Mouse (Mus musculus) thymus, postnatal 25 days (tissue): ENCODE results near the gene Homer3.

Experiments
- DNase-seq: peaks from one replicate; pipeline ENCODE4 v3.0.0; 2022

The Homer3 gene

DNA sequence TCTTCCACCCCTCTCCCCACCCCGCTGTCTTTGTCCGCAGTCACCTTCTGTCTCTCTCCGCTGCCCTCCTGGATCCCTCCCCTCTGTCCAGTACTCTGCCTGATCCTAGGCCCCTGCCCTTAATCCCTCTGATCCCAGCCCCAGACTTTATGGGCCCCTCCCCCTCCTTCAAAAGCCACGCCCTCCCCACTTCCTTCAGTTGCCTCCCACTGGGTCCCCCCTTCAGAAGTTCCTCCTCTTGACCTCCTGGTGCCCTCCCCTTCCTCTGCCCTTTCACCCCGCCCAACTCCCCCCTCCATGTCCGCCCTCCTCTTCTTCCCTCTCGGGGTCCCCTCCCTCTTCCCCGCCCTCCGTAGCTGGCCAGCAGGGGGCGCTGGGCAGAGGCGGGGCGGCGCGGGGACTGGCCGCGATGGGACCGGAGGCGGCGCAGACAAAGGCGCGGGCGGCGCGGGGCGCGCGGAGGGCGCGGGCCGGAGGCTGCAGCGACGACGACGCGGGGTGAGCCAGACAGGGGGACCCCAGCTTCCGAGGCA, at the start of gene Homer3:
TSS of gene Homer3 (plus strand) at position 225 of the 533 bp plus-strand sequence.
- DNase-seq: peak; percentile 96

DNA sequence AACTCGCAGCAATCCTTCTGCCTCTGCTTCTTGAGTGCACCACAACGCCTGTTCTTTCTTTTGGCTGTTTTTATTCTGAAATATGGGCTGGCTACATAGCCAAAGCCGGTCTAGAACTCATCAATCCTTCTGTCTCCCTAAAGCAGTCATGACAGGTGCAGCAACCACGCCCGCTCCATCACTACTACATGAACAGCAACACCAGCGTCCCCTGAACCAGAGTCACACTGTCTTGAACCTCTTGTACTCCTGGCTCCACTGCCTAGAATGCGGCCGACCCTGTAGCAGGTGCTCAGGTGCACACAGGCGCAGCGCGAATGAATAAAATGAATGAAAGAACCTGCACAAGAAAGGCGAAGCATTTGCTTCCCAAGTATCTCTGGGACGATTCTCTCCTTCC, 49.0 kb upstream of the Homer3 start:
- DNase-seq: no peak

DNA sequence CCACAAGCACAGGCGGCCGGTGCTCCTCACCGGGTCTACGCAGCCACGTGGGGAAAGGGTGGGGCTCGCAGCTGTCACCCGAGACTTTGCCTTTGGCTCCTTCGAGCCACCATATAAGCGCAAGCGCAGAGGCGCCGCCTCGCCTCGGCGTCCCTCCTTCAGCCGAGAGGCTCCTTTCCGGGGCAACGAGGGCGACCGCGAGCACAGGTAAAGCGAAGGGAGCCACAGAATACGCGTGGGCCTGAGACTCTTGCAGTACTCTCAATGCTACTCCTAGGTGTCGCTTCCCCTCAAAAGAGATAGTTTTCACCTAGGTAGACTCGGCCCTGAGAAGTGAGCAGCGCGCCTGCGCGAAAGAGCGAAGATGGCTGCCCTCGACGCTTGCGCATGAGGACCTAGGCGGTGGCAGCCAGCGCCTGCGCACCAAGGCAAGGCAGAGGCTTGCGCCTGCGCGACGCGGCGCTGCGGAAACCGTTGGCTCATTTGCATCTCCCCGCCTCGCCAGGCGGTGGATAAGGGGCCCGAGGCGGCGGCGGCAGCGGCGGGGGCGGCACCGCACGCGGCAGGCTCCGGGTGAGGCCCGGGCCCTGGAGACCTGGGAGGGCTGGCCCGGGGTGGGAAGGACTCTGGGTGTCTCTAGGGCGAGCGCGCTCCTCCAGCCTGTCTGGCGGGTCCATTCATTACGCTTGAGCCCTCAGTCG, 48.4 kb upstream of the Homer3 start, which contains the start of the genes Sugp2 and Armc6:
TSS of gene Sugp2 (plus strand) at position 147 of the 701 bp plus-strand sequence.
TSS of gene Armc6 (minus strand) at position 387 of the 701 bp plus-strand sequence.
- DNase-seq: peak; percentile 96

DNA sequence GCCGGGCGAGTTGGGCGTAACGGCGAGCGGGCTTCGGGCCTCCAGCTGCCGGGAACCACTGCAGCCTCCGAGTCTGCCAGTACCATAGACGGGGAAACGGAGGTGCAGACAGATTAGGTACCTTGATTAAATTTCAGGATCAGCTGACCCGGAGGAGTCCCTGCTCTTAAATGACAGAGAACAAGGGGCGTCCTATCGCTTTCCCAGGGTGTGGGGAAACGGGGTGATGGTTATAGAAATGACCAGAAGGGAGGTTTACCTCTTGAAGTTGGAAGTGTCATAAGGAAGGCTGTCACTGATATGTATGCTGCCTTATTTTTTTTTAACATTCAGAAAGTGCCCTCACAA, 47.9 kb upstream of the Homer3 start:
- no peak for DNase-seq

DNA sequence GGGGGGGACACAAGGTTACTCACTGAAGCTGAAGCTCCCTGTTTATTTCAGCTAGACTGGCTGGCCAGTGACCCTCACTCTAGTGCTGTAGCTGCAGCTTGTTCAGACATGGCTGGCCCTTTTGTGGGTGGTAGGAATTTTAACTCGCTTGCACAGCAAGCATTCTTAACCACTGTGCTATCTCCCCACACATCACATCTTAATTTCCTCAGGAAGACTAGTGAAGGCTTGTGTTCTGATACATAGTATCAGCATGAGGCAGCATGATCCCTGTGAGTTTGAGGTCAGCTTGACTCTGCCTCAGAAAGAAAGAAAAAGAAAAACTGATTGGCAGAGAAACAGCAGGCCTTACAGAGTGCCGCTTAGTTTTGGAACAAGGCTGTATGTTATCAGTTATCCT, 44.8 kb upstream of the Homer3 start:
- no peak for DNase-seq

DNA sequence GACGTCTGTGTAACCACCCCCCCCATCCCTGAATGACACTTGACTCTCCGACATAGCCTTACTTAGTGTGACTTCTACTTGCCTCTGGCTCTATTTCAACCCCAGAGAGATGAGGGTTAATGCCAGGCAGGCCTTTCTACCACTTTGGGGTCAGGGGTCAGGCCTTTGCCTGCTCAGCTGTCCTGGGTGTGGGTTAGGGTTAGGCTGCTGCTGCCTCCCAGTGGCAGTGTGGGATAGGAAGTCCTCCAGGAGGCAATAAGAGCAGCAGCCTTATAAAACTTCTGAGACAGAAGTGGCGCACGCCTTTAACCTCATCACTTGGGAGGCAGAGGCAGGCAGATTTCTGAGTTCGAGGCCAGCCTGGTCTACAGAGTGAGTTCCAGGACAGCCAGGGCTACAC, 42.0 kb upstream of the Homer3 start:
- DNase-seq: peak; percentile 27

DNA sequence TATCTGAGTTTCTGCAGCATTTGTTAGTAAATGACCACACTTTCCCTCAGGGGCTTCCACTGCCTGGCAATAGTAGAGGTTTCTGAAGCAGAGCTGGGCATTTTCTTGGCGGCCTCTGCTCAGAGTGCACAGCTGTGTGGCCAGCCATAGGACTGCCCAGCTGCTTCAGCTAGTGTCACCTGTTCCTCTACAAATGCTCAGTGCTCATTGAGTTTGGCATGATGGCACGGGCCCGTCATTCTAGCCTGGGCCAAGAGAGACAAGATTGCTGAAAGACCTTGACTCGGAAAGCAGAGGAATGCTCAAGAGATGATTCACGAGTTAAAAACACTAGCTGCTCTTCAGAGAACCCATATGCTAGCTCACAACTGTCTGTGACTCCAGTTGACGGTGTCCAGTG, 36.0 kb upstream of the Homer3 start:
- DNase-seq: no peak

DNA sequence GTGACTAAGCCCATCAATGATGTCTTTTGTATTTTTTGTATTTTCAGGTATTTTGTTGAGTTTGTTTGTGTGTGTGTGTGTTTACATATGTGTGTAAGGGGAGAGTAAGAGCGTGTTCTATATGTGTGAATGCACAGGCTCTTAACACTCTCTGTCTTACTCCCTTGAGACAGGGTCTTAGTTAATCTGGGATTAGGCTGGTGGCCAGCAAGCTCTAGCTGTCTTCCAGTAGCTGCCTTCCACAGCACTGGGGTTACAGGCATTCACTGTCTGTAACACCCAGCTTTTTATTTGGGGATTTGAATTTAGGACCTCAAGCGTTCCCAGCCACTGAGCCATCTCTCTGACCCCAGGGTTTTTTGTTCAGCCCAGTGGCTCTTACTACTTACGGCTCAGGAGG, 34.8 kb upstream of the Homer3 start:
- DNase-seq: no peak

DNA sequence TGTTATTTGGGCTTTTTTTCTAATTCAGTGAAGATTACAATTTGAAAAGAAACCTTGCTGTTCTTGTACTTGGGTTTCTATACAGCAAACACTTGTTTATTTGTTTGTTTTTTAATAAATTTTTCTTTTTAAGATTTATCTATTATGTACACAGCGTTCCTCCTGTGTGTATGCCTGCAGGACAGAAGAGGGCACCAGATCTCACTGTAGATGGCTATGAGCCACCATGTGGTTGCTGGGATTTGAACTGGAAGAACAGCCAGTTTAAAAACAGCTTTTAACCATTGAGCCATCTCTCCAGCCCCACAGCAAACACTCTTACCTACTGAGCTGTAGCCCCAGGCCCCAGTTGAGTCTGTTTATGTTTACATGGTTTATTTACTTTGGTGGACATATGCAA, 28.0 kb upstream of the Homer3 start:
- no peak for DNase-seq

DNA sequence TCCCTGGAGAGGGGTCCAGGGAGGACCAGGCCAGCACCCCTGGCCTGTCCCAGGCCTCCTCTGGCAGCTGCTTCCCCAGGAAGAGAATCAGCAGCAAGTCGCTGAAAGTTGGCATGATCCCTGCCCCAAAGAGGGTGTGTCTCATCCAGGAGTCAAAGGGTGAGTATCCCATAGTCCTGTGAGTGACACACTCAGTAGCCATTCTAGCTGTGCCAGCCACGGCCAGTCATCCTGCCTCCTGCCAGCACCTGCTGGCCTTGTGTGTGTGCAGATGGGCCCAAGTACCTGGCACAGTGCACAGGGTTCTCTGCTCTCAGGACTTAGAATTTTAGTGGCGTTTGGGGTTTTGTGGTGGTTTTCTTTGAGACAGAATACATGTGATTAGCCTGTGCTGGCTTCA, 25.2 kb upstream of the Homer3 start:
- DNase-seq: no peak

DNA sequence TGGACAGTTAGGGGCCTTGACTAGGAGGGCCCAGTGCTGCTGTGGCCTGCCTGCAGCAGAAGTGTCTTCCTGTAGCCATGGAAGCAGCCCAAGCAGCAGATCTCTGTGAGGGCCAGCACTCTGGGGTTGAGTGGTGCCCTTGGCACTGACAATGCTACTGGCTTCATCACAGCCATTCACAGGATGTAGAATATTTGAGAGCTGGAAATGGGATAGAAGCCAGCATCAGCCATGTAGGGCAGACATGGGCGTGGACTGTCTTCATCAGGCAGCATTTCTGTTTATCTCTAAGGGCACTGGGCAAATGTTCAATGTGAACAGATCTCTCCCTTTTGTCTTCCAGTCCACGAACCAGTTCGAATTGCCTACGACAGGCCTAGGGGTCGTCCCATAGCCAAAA, 24.0 kb upstream of the Homer3 start:
- no peak for DNase-seq

DNA sequence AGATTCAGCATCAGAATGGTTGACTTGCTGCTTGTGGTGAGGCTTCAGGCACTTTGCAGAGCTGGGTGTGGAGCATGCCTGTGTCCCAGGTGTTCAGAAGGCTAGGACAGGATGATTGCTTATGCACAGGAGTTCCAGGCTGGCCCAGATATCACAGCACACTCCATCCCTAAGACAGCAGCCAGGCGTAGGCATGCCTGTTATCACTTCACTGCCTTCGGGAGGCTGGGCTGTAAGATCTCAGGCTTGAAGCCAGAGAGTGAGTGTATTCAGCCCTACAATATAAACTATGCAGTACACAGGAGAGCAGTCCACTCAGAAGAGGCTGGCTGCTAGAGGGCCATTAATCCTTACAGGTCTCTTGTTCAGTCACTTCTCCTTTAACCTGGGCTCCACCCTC, 23.6 kb upstream of the Homer3 start:
- no peak for DNase-seq

DNA sequence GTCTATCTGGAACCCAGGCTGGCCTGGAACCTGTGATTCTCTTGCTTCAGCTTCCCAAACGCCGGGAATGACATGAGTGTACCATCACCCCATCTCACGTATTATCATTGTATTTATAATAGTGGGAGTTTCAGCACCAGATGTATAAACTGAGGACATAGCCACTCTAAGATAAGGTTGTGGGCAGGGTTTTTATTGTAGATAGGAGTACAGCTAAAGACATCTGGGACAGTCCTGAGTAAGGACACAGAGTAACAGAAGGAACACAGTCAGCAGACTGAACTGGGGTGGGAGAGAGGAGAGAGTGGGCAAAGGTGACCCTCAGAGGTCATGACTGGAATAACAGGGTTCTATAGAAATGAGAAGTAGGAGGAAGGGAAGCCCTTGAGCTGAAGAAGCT, 15.0 kb upstream of the Homer3 start:
- DNase-seq: no peak

DNA sequence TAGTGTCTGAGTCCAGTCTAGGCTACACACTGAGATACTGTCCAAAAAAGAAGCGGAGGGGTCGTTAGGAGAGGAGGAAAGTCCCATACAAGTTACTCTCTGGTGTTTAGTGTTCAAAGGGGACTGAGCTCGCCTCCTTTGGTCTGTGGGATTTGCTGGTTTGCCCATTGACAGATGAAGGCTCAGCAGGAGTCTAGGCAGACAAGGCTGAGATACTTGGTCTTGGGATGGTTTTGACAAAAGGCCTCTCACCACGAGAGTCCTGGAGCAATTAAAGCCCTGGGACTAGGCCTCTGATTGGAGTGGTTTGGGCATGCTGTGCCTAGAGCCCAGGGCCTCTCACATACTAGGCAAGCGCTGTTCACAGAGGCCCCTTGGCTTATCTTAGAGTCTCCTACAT, 14.3 kb upstream of the Homer3 start:
- DNase-seq: no peak

DNA sequence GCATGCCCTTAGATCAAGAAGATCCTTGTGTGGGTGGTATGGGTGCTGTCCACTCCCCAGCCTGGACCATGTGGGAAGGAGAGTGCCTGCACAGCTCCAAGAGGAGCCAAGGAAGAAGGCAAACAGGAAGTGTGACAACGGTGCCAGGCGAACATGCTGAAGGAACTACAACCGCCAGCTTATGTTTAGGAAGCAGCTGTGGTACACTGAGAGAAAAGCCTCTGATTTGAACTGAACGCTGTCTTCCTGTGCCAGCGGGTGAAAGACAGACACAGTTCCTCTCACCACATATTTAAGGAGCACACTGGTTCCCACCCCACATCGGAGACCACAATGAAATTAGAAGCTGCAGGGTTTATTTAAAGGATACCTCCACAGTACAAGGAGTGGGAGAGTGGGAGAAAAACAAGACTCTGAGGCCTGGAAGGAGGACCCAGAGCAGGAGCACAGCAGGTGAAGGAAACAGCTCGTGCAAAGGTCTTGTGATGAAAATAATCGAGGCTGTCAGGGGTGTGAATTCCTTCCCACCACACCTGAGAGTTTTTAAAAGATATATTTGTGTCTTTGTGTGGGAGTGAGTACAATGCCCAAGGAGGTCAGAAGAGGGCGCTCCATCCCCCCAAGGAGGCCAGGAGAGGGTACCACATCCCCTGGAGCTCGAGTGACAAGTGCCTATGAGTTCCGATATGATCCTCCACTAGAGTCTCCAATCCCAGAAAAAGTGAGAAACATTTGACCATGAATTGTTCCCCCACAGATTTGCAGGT, 13.6 kb upstream of the Homer3 start:
- peak; percentile 44 for DNase-seq

DNA sequence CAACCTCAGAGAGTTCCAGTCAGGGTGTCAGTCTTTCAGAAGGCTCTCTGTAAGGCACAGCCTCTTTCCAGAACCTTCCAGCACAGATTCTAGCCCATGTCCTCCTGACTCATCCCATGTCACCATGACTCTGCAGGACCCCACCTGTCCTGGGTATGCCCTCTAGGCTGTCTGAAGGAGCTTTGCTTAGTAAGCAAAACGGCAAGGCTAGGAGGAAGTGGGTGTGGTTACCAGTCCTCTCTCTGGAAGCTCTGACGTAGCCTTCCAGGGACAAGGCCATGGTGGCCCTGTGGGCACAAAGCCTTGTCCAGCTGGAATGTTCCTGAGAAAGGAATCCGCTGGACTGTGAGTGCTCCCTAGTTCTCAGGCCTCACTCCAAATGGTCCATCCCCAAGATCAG, 9.7 kb upstream of the Homer3 start:
- DNase-seq: peak; percentile 18

DNA sequence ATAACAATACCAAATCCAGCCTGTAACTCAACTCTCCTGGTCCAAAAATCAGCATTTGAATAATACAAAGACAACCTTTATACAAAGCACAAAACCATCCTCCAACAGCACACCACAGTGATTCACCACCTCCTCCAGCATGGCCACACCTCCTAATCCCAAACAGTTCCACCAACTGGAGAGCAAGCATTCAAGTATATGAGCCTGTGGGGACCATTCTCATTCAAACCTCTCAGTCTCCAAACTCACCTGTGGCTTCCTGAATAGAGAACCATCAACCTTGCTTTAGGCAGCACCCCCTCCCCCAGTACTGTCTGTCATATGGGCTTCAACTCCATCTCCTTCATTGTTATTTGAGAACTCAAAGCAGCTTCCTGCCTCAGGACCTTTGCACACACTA, 8.3 kb upstream of the Homer3 start:
- DNase-seq: no peak

DNA sequence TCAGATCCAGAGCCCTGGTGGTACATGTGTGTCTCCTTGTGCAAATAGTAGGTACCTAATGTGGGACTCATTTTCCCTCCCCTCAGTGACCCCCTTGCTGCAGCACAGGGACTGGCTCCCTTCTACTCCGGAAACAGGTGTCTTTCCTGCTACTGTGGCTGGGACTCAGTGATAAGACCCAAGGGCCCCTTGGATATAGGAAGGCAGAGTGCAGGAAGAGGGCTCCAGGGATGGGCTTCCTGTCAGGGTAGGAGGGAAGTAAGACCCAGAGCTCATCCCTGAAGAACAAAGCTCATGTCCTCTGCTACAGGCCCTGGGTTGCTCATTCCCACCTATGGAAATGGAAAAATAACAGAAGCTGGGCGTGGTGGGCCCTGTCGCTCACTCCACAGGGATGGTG, 6.2 kb upstream of the Homer3 start:
- DNase-seq: no peak

DNA sequence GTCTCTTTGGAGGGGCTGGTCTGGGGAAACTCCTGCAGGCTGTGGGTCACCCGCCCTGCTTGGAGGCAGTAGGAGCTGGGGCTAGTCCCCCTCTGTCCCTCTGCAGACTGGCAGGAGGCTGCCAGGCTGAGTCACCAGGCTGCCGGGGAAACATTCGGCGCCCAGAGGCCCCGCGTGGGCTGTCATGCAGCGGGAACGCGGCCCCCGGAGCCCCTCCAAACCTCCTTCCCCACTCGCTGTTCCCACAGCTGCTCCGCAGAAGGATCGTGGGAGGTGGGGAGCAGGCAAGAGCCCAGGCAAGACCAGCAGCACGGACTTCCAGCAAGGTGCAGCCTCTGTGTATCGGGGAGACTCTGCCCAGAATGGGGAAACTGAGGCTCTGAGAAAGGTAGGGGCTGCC, 4.5 kb upstream of the Homer3 start:
- DNase-seq: no peak

DNA sequence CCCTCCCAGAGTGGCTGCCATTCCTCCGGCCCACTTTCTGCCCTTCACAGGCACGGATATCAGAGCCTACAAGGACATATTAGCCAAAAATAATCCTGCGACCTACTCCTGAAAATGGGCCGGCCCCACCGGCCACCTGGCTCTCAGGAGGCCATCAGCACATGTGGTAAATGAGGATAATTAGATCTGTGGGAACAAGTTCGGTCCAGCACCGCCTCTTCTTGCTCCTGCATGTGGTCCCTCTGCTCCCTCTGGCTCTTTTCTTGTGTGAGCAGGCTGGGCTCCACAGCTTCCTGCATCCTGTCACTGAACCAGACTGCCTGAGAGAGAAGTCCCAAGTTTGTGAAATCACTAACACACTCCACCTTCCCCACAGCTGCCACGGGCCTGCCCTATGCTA, 3.4 kb upstream of the Homer3 start:
- no peak for DNase-seq

DNA sequence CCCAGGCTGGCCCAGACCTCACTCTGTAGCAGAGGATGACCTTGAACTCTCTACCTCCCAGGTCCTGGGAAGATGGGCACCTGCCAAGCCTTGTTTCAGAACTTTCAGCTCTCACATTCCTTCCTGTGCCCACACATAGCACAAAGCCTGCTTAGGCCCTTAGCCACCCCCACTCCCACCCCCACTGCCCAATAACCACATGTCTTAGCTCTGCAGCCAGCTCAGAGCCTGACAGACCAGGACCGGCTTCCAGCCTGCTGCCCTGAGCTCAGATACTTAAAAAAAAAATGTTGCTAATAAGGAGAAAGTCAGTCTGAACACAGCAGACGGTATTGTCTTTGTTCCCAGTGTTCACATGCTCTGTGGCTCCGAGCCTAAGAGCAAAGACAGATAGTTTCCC, 1.6 kb upstream of the Homer3 start:
- no peak for DNase-seq

DNA sequence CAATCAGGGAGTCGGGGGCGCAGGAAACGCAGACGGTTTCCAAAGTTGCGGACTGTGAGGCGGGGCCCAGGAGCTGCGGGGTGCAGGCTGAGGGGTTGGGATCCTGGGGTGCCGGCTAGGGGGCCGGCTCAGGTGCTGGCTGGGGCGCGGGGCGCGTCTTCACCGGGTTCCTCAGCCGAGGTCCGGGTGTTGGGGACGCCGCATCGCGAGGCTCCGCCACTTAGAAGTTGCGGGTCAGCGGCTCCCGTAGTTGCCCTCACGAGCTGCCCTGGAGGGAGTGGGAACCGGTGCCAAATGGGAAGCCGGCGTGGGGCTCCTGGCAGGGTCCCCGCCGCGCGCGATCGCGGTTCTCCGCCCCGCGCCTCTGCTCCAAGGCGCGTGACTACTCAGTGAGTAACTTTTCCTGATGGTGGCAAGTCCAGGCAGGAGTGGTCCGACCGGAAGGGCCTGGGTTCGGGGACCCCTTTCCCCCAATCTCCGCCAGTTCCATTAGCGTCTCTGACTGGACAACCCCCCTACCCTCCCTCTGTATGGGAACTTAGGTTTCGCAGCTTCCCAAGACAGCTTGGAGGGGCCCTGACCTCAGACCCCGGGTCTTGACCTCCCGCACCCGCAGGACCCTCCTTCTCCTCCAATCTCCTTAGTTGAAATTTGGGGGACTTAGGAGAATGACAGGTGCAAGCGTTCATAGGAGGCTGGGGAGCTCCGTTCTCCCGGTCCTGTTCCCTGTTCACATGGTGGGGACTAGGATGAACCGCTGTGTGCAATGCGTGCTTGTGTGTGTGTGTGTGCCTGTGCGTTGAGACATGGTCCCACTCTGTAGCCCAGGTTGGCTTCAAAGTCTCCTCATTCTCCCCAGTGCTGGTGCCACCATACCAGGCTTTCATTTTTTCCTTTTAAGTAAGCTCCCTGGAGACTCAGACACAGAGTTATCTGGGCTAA, 780 bp downstream of the Homer3 start:
- peak; percentile 11 for DNase-seq

DNA sequence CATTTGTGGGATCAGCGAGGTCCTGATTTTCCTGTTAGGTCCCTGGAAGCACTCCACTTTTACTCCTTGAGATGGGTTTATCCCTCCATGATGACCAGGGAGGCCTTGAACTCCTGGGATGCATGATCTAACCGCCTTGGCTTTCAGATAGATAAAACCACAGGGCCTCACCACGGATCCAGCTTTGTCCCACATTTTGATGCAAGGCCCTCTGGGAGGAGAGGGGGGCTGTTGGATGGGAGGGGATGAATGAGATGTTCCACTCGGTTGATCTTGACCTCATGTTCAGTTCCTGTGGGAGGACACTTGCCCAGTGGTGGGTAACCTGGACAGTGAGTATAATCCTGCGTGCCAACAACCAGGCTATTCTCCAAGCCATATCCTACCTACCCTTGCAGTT, 1.8 kb downstream of the Homer3 start:
- DNase-seq: no peak
